Mouse (Mus musculus) megakaryocyte progenitor cell, adult 5-6 weeks (primary cell): ENCODE results near the gene Rasgef1b. TPM values are rescaled to one million over a fixed set of nuclear protein-coding genes. Genes with fewer than 3 reads are reported as not detected.

ENCODE experiments used
- total RNA-seq, 2 experiments: library from RNA; stranded (forward) in 1 of 2; stranded (reverse) in 1 of 2; fragments of 157-497, 149-512 nt in 1 of 2; fragments of 200-1000 nt in 1 of 2; gene quantifications; 2 replicates each; pipeline versions ENCODE4 v1.2.3 to v1.2.4; 2015 to 2017

The Rasgef1b gene
- total RNA-seq, 2 experiments from 2014 or later, result 1.8 to 2.2 TPM

Other genes with a start within 250 kb of the Rasgef1b start
- not detected in 2 replicates for gene Vamp9, start 177.2 kb upstream of the Rasgef1b start, total RNA-seq (2015)
- gene Vamp9, start 177.2 kb upstream of the Rasgef1b start, total RNA-seq (2017), result not detected in 2 replicates
- 378 and 387 TPM in 2 replicates for gene Hnrnpd, start 249.9 kb upstream of the Rasgef1b start, total RNA-seq (2015)
- 92.7 and 143 TPM in 2 replicates for gene Hnrnpd, start 249.9 kb upstream of the Rasgef1b start, total RNA-seq (2017)
- gene 4930524J08Rik, start 250.0 kb upstream of the Rasgef1b start, total RNA-seq (2015), result 0.98 and 1.2 TPM in 2 replicates
- gene 4930524J08Rik, start 250.0 kb upstream of the Rasgef1b start, total RNA-seq (2017), result 1.9 TPM in 1 of 2 replicates, not detected in the other